Mouse (Mus musculus): ENCODE data around the gene Calr4.
A peak's percentile ranks its signal among the peaks of the same experiment; 100 is the strongest.

The Calr4 gene

GRCm38 (mm10) chr4:109280459-109281160 is 46.3 kb downstream of the Calr4 start:
- DNase-seq = peak in 1 of 2 experiments; percentile 38

GRCm38 (mm10) chr4:109281161-109281560 is 46.9 kb downstream of the Calr4 start:
- DNase-seq = no peak

GRCm38 (mm10) chr4:109281946-109282345 is 47.7 kb downstream of the Calr4 start:
- no peak for DNase-seq

- no peak for DNase-seq
These were observed 60.3 kb downstream of the Calr4 start for GRCm38 (mm10) chr4:109294629-109295028.

- DNase-seq = no peak
These were observed 62.2 kb downstream of the Calr4 start for GRCm38 (mm10) chr4:109296510-109296909.

GRCm38 (mm10) chr4:109299136-109299535 is 64.9 kb downstream of the Calr4 start:
- DNase-seq = no peak

Measured in lung, adult 18-20 months (tissue).